Mouse (Mus musculus) spleen, postnatal 36 days (tissue): Measurements from ENCODE around the gene Pisd.

Source experiments
- DNase-seq, 2 experiments: peaks; one replicate each; pipeline ENCODE4 v3.0.0; 2022; ENCODE audit warnings: low spot score in 2 of 2, mixed read lengths in 1 of 2

The Pisd gene

DNA sequence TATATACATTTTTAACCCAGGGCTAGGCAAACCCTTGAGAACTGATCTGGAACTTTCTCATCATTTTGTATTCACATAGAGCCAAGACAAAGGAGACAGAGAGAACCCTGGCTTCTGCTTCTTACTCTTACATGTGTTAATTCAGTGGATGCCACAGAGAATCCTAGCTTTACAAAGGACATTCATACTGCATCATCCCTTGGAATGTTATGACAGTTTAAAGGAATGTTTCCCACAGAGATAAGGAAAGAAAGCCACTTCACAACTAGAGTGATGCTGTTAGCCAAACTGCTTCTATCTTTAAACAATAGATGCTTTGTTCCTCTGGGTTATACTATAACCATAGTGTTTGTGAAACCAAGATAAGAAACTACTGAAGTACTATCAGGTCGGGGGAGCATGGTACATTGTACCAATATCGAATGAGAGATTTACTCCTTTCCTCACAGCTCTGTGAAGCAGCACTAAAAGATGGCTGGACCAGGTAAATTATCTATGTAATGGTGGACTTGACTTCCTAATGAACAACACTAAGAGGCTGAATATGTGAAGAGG lies 79.1 kb downstream of the Pisd start:
- no peak for DNase-seq

DNA sequence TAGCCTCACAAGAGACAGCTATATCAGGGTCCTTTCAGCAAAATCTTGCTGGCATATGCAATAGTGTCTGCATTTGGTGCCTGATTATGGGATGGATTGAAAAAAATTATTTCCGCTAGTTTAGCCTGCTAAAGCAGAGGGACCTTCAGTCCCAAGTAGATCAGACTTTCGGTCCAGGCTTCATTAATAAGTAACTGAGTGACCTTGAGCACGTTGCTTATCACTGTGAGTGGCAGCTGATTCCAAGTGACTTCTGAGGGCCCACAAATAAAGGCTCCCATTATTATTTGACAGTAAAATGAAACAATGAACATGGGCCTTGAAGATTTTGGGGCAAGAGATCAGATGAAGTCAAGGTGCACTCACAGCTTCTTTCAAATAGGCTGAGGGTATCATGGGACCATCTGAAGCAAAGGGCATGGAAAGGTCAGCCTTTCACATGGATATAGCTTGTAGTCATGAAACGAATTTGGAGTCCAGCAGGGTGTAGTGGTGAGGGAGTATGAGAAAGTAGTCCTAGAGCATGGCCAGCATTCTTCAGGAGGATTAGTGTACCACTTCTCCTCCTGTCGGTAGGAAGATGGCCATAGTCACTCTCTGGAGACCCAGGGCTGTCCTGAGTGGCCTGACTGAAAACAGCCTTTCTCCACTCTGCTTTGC lies 88.1 kb downstream of the Pisd start:
- no peak for DNase-seq

DNA sequence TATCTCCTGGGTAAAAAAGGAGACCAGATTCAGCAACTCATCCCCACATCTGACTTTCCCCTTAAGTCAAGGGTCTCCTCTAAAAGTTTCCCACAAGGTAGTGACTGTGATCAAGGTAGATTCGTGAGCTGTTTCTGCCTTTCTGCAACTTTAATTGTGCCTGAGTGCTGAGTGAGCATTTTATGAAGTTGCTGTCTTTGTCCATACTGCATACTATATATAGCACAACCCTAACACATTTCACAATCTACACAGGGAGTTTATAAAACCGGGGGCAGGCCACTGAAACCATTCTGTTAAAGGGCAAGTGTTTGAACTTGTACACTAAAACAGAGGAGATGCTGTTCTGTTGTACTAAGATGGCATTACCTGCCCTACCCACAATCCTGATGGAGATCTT lies 92.0 kb downstream of the Pisd start:
- no peak for DNase-seq
